In the genomic region with DNA sequence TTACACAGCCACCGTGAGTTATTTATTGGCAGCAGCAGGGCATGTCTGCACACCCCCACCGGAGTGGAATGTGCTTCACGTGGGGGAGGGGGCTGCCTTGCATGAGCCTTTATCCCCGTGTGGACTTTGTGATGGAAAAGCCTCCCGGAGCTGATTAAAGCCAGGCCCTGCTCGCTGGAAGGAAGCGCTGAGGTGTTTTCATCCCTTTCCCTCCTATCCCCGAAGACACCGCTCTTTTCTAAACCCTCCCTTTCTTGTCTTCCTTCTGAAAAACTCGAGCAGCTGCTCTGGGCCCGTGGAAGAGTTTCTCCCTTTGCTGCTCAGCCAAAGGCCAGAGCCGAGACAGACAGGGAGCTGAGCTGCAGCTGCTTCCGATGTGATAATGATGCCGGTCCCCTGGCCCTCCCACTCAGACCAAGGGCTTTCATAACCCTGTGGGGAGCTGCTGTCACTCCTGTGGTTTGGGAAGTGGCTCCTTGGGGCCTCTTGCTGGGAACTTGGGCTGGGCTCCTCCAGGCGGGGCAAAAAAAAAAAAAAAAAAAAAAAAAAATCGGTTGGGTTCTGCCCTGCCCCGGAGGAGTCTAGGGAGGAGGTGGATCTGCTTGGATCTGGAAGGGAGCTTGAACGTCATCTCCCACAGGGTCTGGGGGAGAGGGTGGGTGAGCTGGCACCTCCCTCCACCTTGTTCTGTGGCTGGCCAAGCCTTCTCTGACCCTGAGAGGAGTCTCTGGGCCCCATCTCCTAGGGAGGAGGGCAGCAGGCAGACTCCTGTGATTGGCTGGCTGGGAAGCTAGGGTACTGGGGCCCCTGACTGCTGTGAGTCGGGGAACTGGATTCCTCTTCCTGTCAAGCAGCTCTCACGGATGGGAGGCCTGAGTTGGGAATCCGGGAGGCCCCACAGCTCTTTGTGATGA, we compare ENCODE assay signal across 7 mouse cellular contexts. TPM values are rescaled to one million over a fixed set of nuclear protein-coding genes. Genes with fewer than 3 reads are reported as not detected.
A peak's percentile ranks its signal among the peaks of the same experiment; 100 is the strongest.
DNase-seq lines count a peak whose midpoint lies in the region.

No protein-coding gene starts in this region.

- peak; percentile 80 to 91 for DNase-seq in adrenal gland, adult (ENCODE audit: inconsistent age in 2 of 2, low spot score in 1 of 2)
- DNase-seq in embryo, embryonic 11 days: peak; percentile 90
- DNase-seq in heart, adult 9 months (ENCODE audit: low spot score in 2 of 2): peak; percentile 77 to 83
- DNase-seq in kidney, adult 9 months: peak; percentile 86
- DNase-seq in lung, postnatal 14 days: peak; percentile 58
- DNase-seq in retina, embryonic 14.5 days (ENCODE audit: low spot score): peak; percentile 85
- no peak for DNase-seq in layer of hippocampus, postnatal 36 days

RNA-seq across cellular contexts. Expression of a gene that starts 15.8 kb away (rescaled TPM):
- total RNA-seq in layer of hippocampus, postnatal 36 days (2021): 10 to 100 TPM; 17.2 to 18.3 TPM

RNA-seq across cellular contexts. Expression of a gene that starts 15.9 kb away (rescaled TPM):
- total RNA-seq in layer of hippocampus, postnatal 36 days (2021): 10 to 100 TPM; 34.1 to 40.4 TPM

RNA-seq across cellular contexts. Expression of a gene that starts 15.9 kb away (rescaled TPM):
- 1 to 10 TPM; 5.3 to 5.4 TPM for total RNA-seq in layer of hippocampus, postnatal 36 days (2021)

RNA-seq across cellular contexts. Expression of a gene that starts 35.0 kb away (rescaled TPM):
- total RNA-seq in layer of hippocampus, postnatal 36 days (2021): 10 to 100 TPM; 10.5 to 11.5 TPM

Comparison
In these comparisons a context has a peak if more than half of its experiments do, and no peak if none do; other contexts are left out.
1. DNase-seq: peak in adrenal gland, adult (2 of 2), embryo, embryonic 11 days (single experiment), heart, adult 9 months (2 of 2), kidney, adult 9 months (single experiment), lung, postnatal 14 days (single experiment) and retina, embryonic 14.5 days (single experiment); none in layer of hippocampus, postnatal 36 days (0 of 2).